Comparison of ENCODE assay signal across 20 mouse cellular contexts in genomic region chr17:45240545-45240944, GRCm38 (mm10).
A peak's percentile ranks its signal among the peaks of the same experiment; 100 is the strongest.
DNase-seq lines count a peak whose midpoint lies in the region; ATAC-seq and TF ChIP-seq lines count a peak whose summit lies in the region.
"Had no signal": no experiment of that assay in that cellular context is flagged by ENCODE, and none has a peak within 500 bp of the region (broad histone marks: within the 10 kb centered on the region; RNA-seq: fewer than 3 reads in every experiment).

No protein-coding gene starts in this region.

- no peak overlapping the region for H3K4me3 ChIP-seq in lung, embryonic 14.5 days (ENCODE audit: low read depth, low read length)
- H3K4me3 ChIP-seq in lung, adult 2 months (replicated peaks; ENCODE audit: extremely low read depth, low read depth, low read length), result no peak overlapping the region
- H3K4me3 ChIP-seq: forebrain, embryonic 13.5 days; gastrocnemius, adult 2 months; left cerebral cortex, adult 2 months; liver, embryonic 13.5 days had no signal

- H3K9ac ChIP-seq in lung, embryonic 14.5 days, result no peak overlapping the region
- H3K9ac ChIP-seq: forebrain, embryonic 13.5 days; hindbrain, embryonic 14.5 days; liver, embryonic 13.5 days had no signal

- peak; percentile 49 for DNase-seq in lung, embryonic 14.5 days
- DNase-seq in lung, adult 2 months, result no peak
- DNase-seq in 3134 (ENCODE audit: extremely low read depth, insufficient read length, low spot score) (peak; percentile 40), 3T3-L1 (ENCODE audit: low read depth, low spot score) (peak; percentile 27)
- DNase-seq in brain, adult 2 months (ENCODE audit: low read depth, low spot score), result peak; percentile 24
- no peak for DNase-seq in embryo, embryonic 11 days
- DNase-seq in testis, postnatal 14 days (ENCODE audit: low spot score), result no peak
- no peak for DNase-seq in thymus, postnatal 4 days
- DNase-seq: adrenal gland, adult 8-10 months; cerebellum, adult 18-20 months; cerebellum, postnatal 36 days; gastrocnemius, adult 2 months; heart, postnatal 4 days; kidney, adult 8-10 months; liver, embryonic 13.5 days had no signal

- no peak for ATAC-seq in lung, embryonic 14.5 days (ENCODE audit: insufficient read depth)
- ATAC-seq: CD4-positive, CD25-positive, alpha-beta regulatory T cell, adult 4 months; forebrain, embryonic 13.5 days; inflammation-experienced regulatory T-cells, adult 6 months had no signal

- H3K36me3 ChIP-seq in lung, embryonic 14.5 days (ENCODE audit: insufficient read depth), result no peaks in the 10 kb centered on the region
- H3K36me3 ChIP-seq: liver, embryonic 13.5 days had no signal

- H3K9me3 ChIP-seq in lung, embryonic 14.5 days (ENCODE audit: low read depth, low read length), result peaks cover 4% of the 10 kb centered on the region; the same call in 1 of the 2 replicates

- no peak overlapping the region for H3K4me2 ChIP-seq in lung, embryonic 14.5 days
- H3K4me2 ChIP-seq: forebrain, embryonic 13.5 days; hindbrain, embryonic 14.5 days; liver, embryonic 13.5 days had no signal

- peaks cover 4% of the 10 kb centered on the region; the same call in 1 of the 2 replicates for H3K4me1 ChIP-seq in lung, embryonic 14.5 days (ENCODE audit: insufficient read depth)
- H3K4me1 ChIP-seq in lung, adult 2 months (ENCODE audit: control insufficient read depth, insufficient read depth, low read length), result no peaks in the 10 kb centered on the region
- H3K4me1 ChIP-seq: liver, embryonic 13.5 days had no signal

- H3K27me3 ChIP-seq in lung, embryonic 14.5 days (ENCODE audit: insufficient read depth, low read length), result no peaks in the 10 kb centered on the region; the same call in 1 of the 2 replicates
- H3K27me3 ChIP-seq: forebrain, embryonic 13.5 days; liver, embryonic 13.5 days had no signal

- 46% methylated on average over 6 of the region's 6 CpGs for WGBS in lung, embryonic 14.5 days
- 53% methylated on average over 5 of the region's 6 CpGs for WGBS in lung, adult 2 months

- no peak for TF ChIP-seq POLR2A in lung, adult 2 months (IDR thresholded peaks at IDR 0.05; ENCODE audit: borderline replicate concordance, extremely low read depth, low read depth, low read length)

- TF ChIP-seq CTCF in lung, embryonic 14.5 days (IDR thresholded peaks at IDR 0.05; ENCODE audit: low read depth), result no peak
- TF ChIP-seq CTCF in lung, adult 2 months (IDR thresholded peaks at IDR 0.05; ENCODE audit: insufficient read depth, low read length), result no peak

- H3K27ac ChIP-seq in lung, embryonic 14.5 days (ENCODE audit: low read depth), result no peak overlapping the region
- H3K27ac ChIP-seq: forebrain, embryonic 13.5 days; gastrocnemius, adult 2 months; hindbrain, embryonic 14.5 days; left cerebral cortex, adult 2 months; liver, embryonic 13.5 days had no signal

Comparison
In these comparisons a context has a peak if more than half of its experiments do, and no peak if none do; other contexts are left out.
1. DNase-seq: peak in lung, embryonic 14.5 days (single experiment), 3134 (single experiment), 3T3-L1 (single experiment) and brain, adult 2 months (single experiment); none in lung, adult 2 months (single experiment), embryo, embryonic 11 days (single experiment), testis, postnatal 14 days (single experiment) and thymus, postnatal 4 days (single experiment).